Mouse (Mus musculus): ENCODE measurements around the gene Ttc30a2. TPM values are rescaled to one million over a fixed set of nuclear protein-coding genes. Genes with fewer than 3 reads are reported as not detected.

Ttc30a2 gene
- total and polyA plus RNA-seq, 3 experiments = 0.76 to 2.3 (median 2.3) TPM

GRCm38 (mm10) chr2:75929786-75930444 lies 48.1 kb downstream of the Ttc30a2 start:
- H3K27ac ChIP-seq = no peak overlapping the region

GRCm38 (mm10) chr2:75929141-75929540 lies 48.8 kb downstream of the Ttc30a2 start:
- Histone ChIP-seq H3K4me3 (no peak overlapping the region), H3K79me2 (replicated peaks; ENCODE audit: control insufficient read depth, insufficient read depth, low read length) (no peaks in the 10 kb centered on the region; the same call in 1 of the 2 replicates), H3K27ac (no peak overlapping the region), H3K9ac (ENCODE audit: low read depth, low read length) (no peak overlapping the region), H3K27me3 (ENCODE audit: control insufficient read depth, insufficient read depth, low read length) (no peaks in the 10 kb centered on the region), H3K36me3 (ENCODE audit: control insufficient read depth, insufficient read depth, low read length) (no peaks in the 10 kb centered on the region), H3K4me1 (ENCODE audit: control insufficient read depth, insufficient read depth, low read length) (no peaks in the 10 kb centered on the region)
- intact Hi-C loops (cut with DNase I) = loop anchor here (5.0 kb wide), 1 partner anchor 33 kb away; no protein-coding TSS in a partner anchor
- DNase-seq = no peak
- 97% methylated on average over 2 of the region's 2 CpGs for WGBS
- TF ChIP-seq CTCF (IDR thresholded peaks at IDR 0.05) = no peak
- TF ChIP-seq POLR2A (IDR thresholded peaks at IDR 0.05; ENCODE audit: insufficient read depth, low read depth, low read length) = no peak
- TF ChIP-seq EP300 (IDR thresholded peaks at IDR 0.05; ENCODE audit: insufficient read depth, low read depth, low read length) = no peak

More at GRCm38 (mm10) chr2:75929786-75930444, 48.1 kb downstream of the Ttc30a2 start:
- Histone ChIP-seq H3K79me2 (replicated peaks; ENCODE audit: control insufficient read depth, insufficient read depth, low read length) (no peaks in the 10 kb centered on the region; the same call in 1 of the 2 replicates), H3K9ac (ENCODE audit: low read depth, low read length) (no peak overlapping the region), H3K36me3 (ENCODE audit: control insufficient read depth, insufficient read depth, low read length) (no peaks in the 10 kb centered on the region), H3K4me3 (no peak overlapping the region), H3K27me3 (ENCODE audit: control insufficient read depth, insufficient read depth, low read length) (no peaks in the 10 kb centered on the region), H3K4me1 (ENCODE audit: control insufficient read depth, insufficient read depth, low read length) (no peaks in the 10 kb centered on the region)
- intact Hi-C loops (cut with DNase I) = loop anchor here (5.0 kb wide), 1 partner anchor 32 kb away; no protein-coding TSS in a partner anchor
- TF ChIP-seq POLR2A (IDR thresholded peaks at IDR 0.05; ENCODE audit: insufficient read depth, low read depth, low read length) (no peak), CTCF (IDR thresholded peaks at IDR 0.05) (no peak), EP300 (IDR thresholded peaks at IDR 0.05; ENCODE audit: insufficient read depth, low read depth, low read length) (no peak)
- WGBS = 78% methylated on average over 6 of the region's 6 CpGs
- DNase-seq = no peak

GRCm38 (mm10) chr2:75928011-75928410 lies 50.0 kb downstream of the Ttc30a2 start:
- no peak overlapping the region for H3K27ac ChIP-seq
- 93% methylated on average over 3 of the region's 3 CpGs for WGBS
- no peak overlapping the region for H3K9ac ChIP-seq (ENCODE audit: low read depth, low read length)
- intact Hi-C loops (cut with DNase I) = loop anchor here (5.0 kb wide), 1 partner anchor 34 kb away; no protein-coding TSS in a partner anchor
- no peaks in the 10 kb centered on the region for H3K4me1 ChIP-seq (ENCODE audit: control insufficient read depth, insufficient read depth, low read length)
- H3K36me3 ChIP-seq (ENCODE audit: control insufficient read depth, insufficient read depth, low read length) = no peaks in the 10 kb centered on the region
- no peaks in the 10 kb centered on the region; the same call in 1 of the 2 replicates for H3K79me2 ChIP-seq (replicated peaks; ENCODE audit: control insufficient read depth, insufficient read depth, low read length)
- no peak for DNase-seq
- no peak overlapping the region for H3K4me3 ChIP-seq
- no peaks in the 10 kb centered on the region for H3K27me3 ChIP-seq (ENCODE audit: control insufficient read depth, insufficient read depth, low read length)
- TF ChIP-seq CTCF (IDR thresholded peaks at IDR 0.05) (no peak), POLR2A (IDR thresholded peaks at IDR 0.05; ENCODE audit: insufficient read depth, low read depth, low read length) (no peak), EP300 (IDR thresholded peaks at IDR 0.05; ENCODE audit: insufficient read depth, low read depth, low read length) (no peak)

GRCm38 (mm10) chr2:75926061-75926460 lies 51.9 kb downstream of the Ttc30a2 start:
- intact Hi-C loops (cut with DNase I) = loop anchor here (5.0 kb wide), 1 partner anchor 36 kb away; no protein-coding TSS in a partner anchor
- 77% methylated on average over 5 of the region's 5 CpGs for WGBS

More at GRCm38 (mm10) chr2:75926061-75926460, 51.9 kb downstream of the Ttc30a2 start:
- no peaks in the 10 kb centered on the region for H3K27me3 ChIP-seq (ENCODE audit: control insufficient read depth, insufficient read depth, low read length)
- H3K9ac ChIP-seq (ENCODE audit: low read depth, low read length) = no peak overlapping the region
- H3K27ac ChIP-seq = no peak overlapping the region
- TF ChIP-seq CTCF (IDR thresholded peaks at IDR 0.05) = no peak
- TF ChIP-seq POLR2A (IDR thresholded peaks at IDR 0.05; ENCODE audit: insufficient read depth, low read depth, low read length) = no peak
- TF ChIP-seq EP300 (IDR thresholded peaks at IDR 0.05; ENCODE audit: insufficient read depth, low read depth, low read length) = no peak
- H3K4me3 ChIP-seq = no peak overlapping the region
- DNase-seq = no peak
- no peaks in the 10 kb centered on the region; the same call in 1 of the 2 replicates for H3K79me2 ChIP-seq (replicated peaks; ENCODE audit: control insufficient read depth, insufficient read depth, low read length)
- H3K36me3 ChIP-seq (ENCODE audit: control insufficient read depth, insufficient read depth, low read length) = no peaks in the 10 kb centered on the region
- no peaks in the 10 kb centered on the region for H3K4me1 ChIP-seq (ENCODE audit: control insufficient read depth, insufficient read depth, low read length)

Other genes starting within 250 kb of the Ttc30a2 start
- 10 to 100 TPM; 30.7 to 30.8 TPM for gene Agps, start 146.0 kb downstream of the Ttc30a2 start, total RNA-seq (2021)
- gene Agps, start 146.0 kb downstream of the Ttc30a2 start, polyA plus RNA-seq (2012; rRNA removed) = 4.7 and 9.8 TPM in 2 replicates
- 10 to 100 TPM; 13.2 to 17.5 TPM for gene Ttc30b, start 39.6 kb downstream of the Ttc30a2 start, total RNA-seq (2021)
- gene Ttc30b, start 39.6 kb downstream of the Ttc30a2 start, polyA plus RNA-seq (2012; rRNA removed) = 11.1 and 17.2 TPM in 2 replicates
- 1 to 10 TPM; 3.1 to 4.0 TPM for gene Ttc30a1, start 3.8 kb upstream of the Ttc30a2 start, total RNA-seq (2021)
- 2.4 and 4.0 TPM in 2 replicates for gene Ttc30a1, start 3.8 kb upstream of the Ttc30a2 start, polyA plus RNA-seq (2012; rRNA removed)